ENCODE assay signal across 20 mouse cellular contexts in genomic region chr8:122260755-122261154, GRCm38 (mm10). TPM values are rescaled to one million over a fixed set of nuclear protein-coding genes. Genes with fewer than 3 reads are reported as not detected.
DNase-seq lines count a peak whose midpoint lies in the region; ATAC-seq and TF ChIP-seq lines count a peak whose summit lies in the region.
"Had no signal": no experiment of that assay in that cellular context is flagged by ENCODE, and none has a peak within 500 bp of the region (broad histone marks: within the 10 kb centered on the region; RNA-seq: fewer than 3 reads in every experiment).

No protein-coding gene starts in this region.

- no peaks in the 10 kb centered on the region for H3K9me3 ChIP-seq in liver, embryonic 14.5 days (ENCODE audit: control insufficient read depth, low read length)
- no peaks in the 10 kb centered on the region for H3K9me3 ChIP-seq in liver, embryonic 11.5 days (ENCODE audit: control insufficient read depth, low read length)
- no peaks in the 10 kb centered on the region for H3K9me3 ChIP-seq in midbrain, embryonic 11.5 days (ENCODE audit: control insufficient read depth, low read length)
- no peaks in the 10 kb centered on the region for H3K9me3 ChIP-seq in midbrain, embryonic 13.5 days
- H3K9me3 ChIP-seq in embryonic facial prominence, embryonic 10.5 days, result no peaks in the 10 kb centered on the region
- H3K9me3 ChIP-seq: forebrain, embryonic 10.5 days; forebrain, embryonic 15.5 days; hindbrain, embryonic 12.5 days; hindbrain, embryonic 15.5 days had no signal

- no peak for TF ChIP-seq EP300 in liver, embryonic 14.5 days (IDR thresholded peaks at IDR 0.05; ENCODE audit: low read depth)

- H3K4me1 ChIP-seq in liver, embryonic 14.5 days (replicated peaks; ENCODE audit: control insufficient read depth in 2 of 2, insufficient read depth in 2 of 2, low read length in 1 of 2), result no peaks in the 10 kb centered on the region
- H3K4me1 ChIP-seq in liver, embryonic 11.5 days (replicated peaks; ENCODE audit: control insufficient read depth, insufficient read depth, low read length), result no peaks in the 10 kb centered on the region
- no peaks in the 10 kb centered on the region for H3K4me1 ChIP-seq in midbrain, embryonic 11.5 days (ENCODE audit: control insufficient read depth, insufficient read depth, low read length)
- H3K4me1 ChIP-seq in midbrain, embryonic 13.5 days (replicated peaks), result no peaks in the 10 kb centered on the region; the same call in 1 of the 2 replicates
- H3K4me1 ChIP-seq in embryonic facial prominence, embryonic 10.5 days, result peaks cover 20% of the 10 kb centered on the region
- H3K4me1 ChIP-seq: forebrain, embryonic 15.5 days had no signal

- no peak overlapping the region for H3K27ac ChIP-seq in liver, embryonic 14.5 days
- H3K27ac ChIP-seq in liver, embryonic 11.5 days (ENCODE audit: low read depth, low read length), result no peak overlapping the region
- no peak overlapping the region for H3K27ac ChIP-seq in midbrain, embryonic 11.5 days (ENCODE audit: low read depth, low read length)
- H3K27ac ChIP-seq in midbrain, embryonic 13.5 days, result no peak overlapping the region
- H3K27ac ChIP-seq in embryonic facial prominence, embryonic 10.5 days (replicated peaks), result 0 out of 2 replicates have a peak overlapping the region, but pooled peaks have one; percentile 22
- H3K27ac ChIP-seq: forebrain, embryonic 10.5 days; forebrain, embryonic 15.5 days; hindbrain, embryonic 12.5 days; hindbrain, embryonic 15.5 days had no signal

- H3K27me3 ChIP-seq in liver, embryonic 14.5 days (ENCODE audit: control insufficient read depth, insufficient read depth, low read length), result peaks cover 9% of the 10 kb centered on the region
- peaks cover 47% of the 10 kb centered on the region for H3K27me3 ChIP-seq in liver, embryonic 11.5 days (replicated peaks; ENCODE audit: control insufficient read depth, insufficient read depth, low read length)
- no peaks in the 10 kb centered on the region for H3K27me3 ChIP-seq in midbrain, embryonic 11.5 days (ENCODE audit: control insufficient read depth, insufficient read depth, low read length)
- H3K27me3 ChIP-seq in midbrain, embryonic 13.5 days, result peaks cover 5% of the 10 kb centered on the region
- peaks cover 54% of the 10 kb centered on the region for H3K27me3 ChIP-seq in embryonic facial prominence, embryonic 10.5 days (replicated peaks; ENCODE audit: low read depth, poor library complexity, severe bottlenecking)
- H3K27me3 ChIP-seq: forebrain, embryonic 15.5 days had no signal

- TF ChIP-seq CTCF in liver, embryonic 14.5 days (IDR thresholded peaks at IDR 0.05; ENCODE audit: low read depth), result 0 out of 2 replicates have a peak, but pooled peaks have one; percentile 14

- no peaks in the 10 kb centered on the region for H3K36me3 ChIP-seq in liver, embryonic 14.5 days (replicated peaks; ENCODE audit: control insufficient read depth, insufficient read depth, low read depth)
- no peaks in the 10 kb centered on the region for H3K36me3 ChIP-seq in liver, embryonic 11.5 days (ENCODE audit: control insufficient read depth, insufficient read depth, low read length)
- no peaks in the 10 kb centered on the region for H3K36me3 ChIP-seq in midbrain, embryonic 11.5 days (ENCODE audit: control insufficient read depth, insufficient read depth, low read length)
- no peaks in the 10 kb centered on the region for H3K36me3 ChIP-seq in midbrain, embryonic 13.5 days
- no peaks in the 10 kb centered on the region for H3K36me3 ChIP-seq in embryonic facial prominence, embryonic 10.5 days (replicated peaks)
- H3K36me3 ChIP-seq: forebrain, embryonic 10.5 days; forebrain, embryonic 15.5 days; hindbrain, embryonic 12.5 days; hindbrain, embryonic 15.5 days had no signal

- ATAC-seq in liver, embryonic 14.5 days (ENCODE audit: insufficient read depth), result no peak
- no peak for ATAC-seq in liver, embryonic 11.5 days (replicated peaks; ENCODE audit: low FRiP score)
- ATAC-seq in midbrain, embryonic 11.5 days (ENCODE audit: low FRiP score), result no peak
- ATAC-seq in midbrain, embryonic 13.5 days, result no peak
- ATAC-seq: forebrain, embryonic 15.5 days had no signal

- 59% methylated on average over 9 of the region's 9 CpGs for WGBS in liver, embryonic 14.5 days (ENCODE audit: insufficient replicate concordance)
- WGBS in liver, embryonic 11.5 days, result 60% methylated on average over 9 of the region's 9 CpGs
- 42% methylated on average over 9 of the region's 9 CpGs for WGBS in midbrain, embryonic 11.5 days
- 41% methylated on average over 9 of the region's 9 CpGs for WGBS in midbrain, embryonic 13.5 days
- WGBS in embryonic facial prominence, embryonic 10.5 days, result 45% methylated on average over 9 of the region's 9 CpGs

- H3K4me3 ChIP-seq in liver, embryonic 14.5 days (ENCODE audit: insufficient read depth in 1 of 2, low read depth in 2 of 2, low read length in 2 of 2), result no peak overlapping the region
- no peak overlapping the region for H3K4me3 ChIP-seq in liver, embryonic 11.5 days (ENCODE audit: low read depth, low read length)
- no peak overlapping the region for H3K4me3 ChIP-seq in midbrain, embryonic 11.5 days (ENCODE audit: low read depth, low read length)
- no peak overlapping the region for H3K4me3 ChIP-seq in midbrain, embryonic 13.5 days (replicated peaks)
- no peak overlapping the region for H3K4me3 ChIP-seq in embryonic facial prominence, embryonic 10.5 days
- H3K4me3 ChIP-seq: forebrain, embryonic 10.5 days; forebrain, embryonic 15.5 days; hindbrain, embryonic 12.5 days; hindbrain, embryonic 15.5 days had no signal

- no peak overlapping the region for H3K4me2 ChIP-seq in liver, embryonic 14.5 days (ENCODE audit: low read depth)
- no peak overlapping the region for H3K4me2 ChIP-seq in liver, embryonic 11.5 days
- H3K4me2 ChIP-seq in midbrain, embryonic 11.5 days, result no peak overlapping the region
- H3K4me2 ChIP-seq in midbrain, embryonic 13.5 days (replicated peaks), result no peak overlapping the region
- H3K4me2 ChIP-seq: forebrain, embryonic 15.5 days; heart, embryonic 11.5 days; hindbrain, embryonic 12.5 days; hindbrain, embryonic 15.5 days had no signal

- H3K9ac ChIP-seq in liver, embryonic 14.5 days (replicated peaks), result no peak overlapping the region
- H3K9ac ChIP-seq in liver, embryonic 11.5 days (ENCODE audit: low read depth, low read length), result no peak overlapping the region
- H3K9ac ChIP-seq in midbrain, embryonic 11.5 days (ENCODE audit: low read length), result no peak overlapping the region
- no peak overlapping the region for H3K9ac ChIP-seq in midbrain, embryonic 13.5 days (replicated peaks)
- H3K9ac ChIP-seq: forebrain, embryonic 15.5 days; hindbrain, embryonic 12.5 days; hindbrain, embryonic 15.5 days had no signal

- no peak for DNase-seq in liver, embryonic 14.5 days (ENCODE audit: low read depth in 3 of 3, low spot score in 3 of 3)
- no peak for DNase-seq in liver, embryonic 11.5 days (ENCODE audit: low spot score)
- DNase-seq in midbrain, embryonic 11.5 days (ENCODE audit: low spot score, missing footprints), result peak; percentile 75
- DNase-seq in ZHBTc4 (ENCODE audit: low read depth, low spot score), result peak; percentile 20
- no peak for DNase-seq in embryonic facial prominence, embryonic 10.5 days (ENCODE audit: low spot score)
- no peak for DNase-seq in heart, adult 18-20 months
- no peak for DNase-seq in adrenal gland, postnatal 36 days
- DNase-seq: adrenal gland, adult 2 months; adrenal gland, postnatal 14 days; cerebellum, adult 2 months; cerebellum, adult 9-11 months; cerebellum, postnatal 25 days; embryo, embryonic 11 days; gastrocnemius, postnatal 36 days had no signal

RNA-seq across cellular contexts. Expression of gene Zfpm1, which starts 21.2 kb away (rescaled TPM):
- polyA plus RNA-seq in liver, embryonic 14.5 days (2012; rRNA removed), result 69.6 and 80.3 TPM in 2 replicates
- polyA plus RNA-seq in liver, embryonic 14.5 days (2014; fragmentation: Nextera tagmentation; extraction: Ambion mirVana), result 13.3 and 16.2 TPM in 2 replicates
- polyA plus RNA-seq in liver, embryonic 11.5 days (2014; fragmentation: Nextera tagmentation; extraction: Ambion mirVana), result 22.7 and 26.5 TPM in 2 replicates
- polyA plus RNA-seq in midbrain, embryonic 11.5 days (2014; fragmentation: Nextera tagmentation; extraction: Ambion mirVana), result 1.6 and 1.8 TPM in 2 replicates
- polyA plus RNA-seq in midbrain, embryonic 13.5 days (2015; fragmentation: Nextera tagmentation; extraction: Ambion mirVana), result 1.5 and 2.1 TPM in 2 replicates
- polyA plus RNA-seq in embryonic facial prominence, embryonic 10.5 days (2016; fragmentation: Nextera tagmentation; extraction: Ambion mirVana), result 1.5 and 2.0 TPM in 2 replicates
- total RNA-seq in heart, adult 18-20 months (2021), result 10 to 100 TPM; 18.4 to 23.0 TPM
- 10 to 100 TPM; 14.0 to 15.5 TPM for total RNA-seq in adrenal gland, postnatal 36 days (2021)

Comparison
In these comparisons a context has a peak if more than half of its experiments do, and no peak if none do; other contexts are left out.
1. DNase-seq: peak in midbrain, embryonic 11.5 days (single experiment) and ZHBTc4 (single experiment); none in liver, embryonic 14.5 days (0 of 3), liver, embryonic 11.5 days (single experiment), embryonic facial prominence, embryonic 10.5 days (single experiment), heart, adult 18-20 months (0 of 2) and adrenal gland, postnatal 36 days (0 of 2).